Mouse (Mus musculus): Measurements from ENCODE around the gene Prdm12. TPM values are rescaled to one million over a fixed set of nuclear protein-coding genes. Genes with fewer than 3 reads are reported as not detected.

Prdm12 gene
- total RNA-seq, 2 experiments from 2014 or later: not detected

GRCm38 (mm10) chr2:31703226-31703625, 63.4 kb downstream of the Prdm12 start:
- no peak for DNase-seq (ENCODE audit: low spot score in 2 of 2)

Small RNA genes lying within 50 kb of the gene (microRNA-seq; reads per million reads assigned to microRNA genes)
- not detected for gene Mir6998

Other genes starting within 250 kb of the Prdm12 start
- gene Ass1, start 169.8 kb upstream of the Prdm12 start, total RNA-seq (2021): 1 to 10 TPM; 2.8 to 4.2 TPM
- gene Fubp3, start 67.4 kb upstream of the Prdm12 start, total RNA-seq (2021): 10 to 100 TPM; 39.2 to 44.0 TPM
- gene Exosc2, start 30.7 kb downstream of the Prdm12 start, total RNA-seq (2021): 10 to 100 TPM; 18.0 to 20.1 TPM
- gene Abl1, start 48.3 kb downstream of the Prdm12 start, total RNA-seq (2021): 10 to 100 TPM; 76.3 to 80.7 TPM
- not detected for gene Qrfp, start 170.5 kb downstream of the Prdm12 start, total RNA-seq (2021)
- under 1 TPM in 1 of 2 experiments, not detected in 1; 0.05 TPM for gene Fibcd1, start 206.0 kb downstream of the Prdm12 start, total RNA-seq (2021)
- under 1 TPM; 0.12 to 0.13 TPM for gene Lamc3, start 247.3 kb downstream of the Prdm12 start, total RNA-seq (2021)

Measured in gastrocnemius, postnatal 4 days (tissue).